Mouse (Mus musculus) liver, embryonic 18 days (tissue): ENCODE measurements around the gene Art3. TPM values are rescaled to one million over a fixed set of nuclear protein-coding genes. Genes with fewer than 3 reads are reported as not detected.

Experiments used
- polyA plus RNA-seq: library from polyadenylated mRNA; depleted of rRNA; stranded (reverse); fragments of >200 nt; gene quantifications from 2 replicates; pipeline ENCODE4 v1.2.3, GENCODE M21; 2012; rRNA removed

The Art3 gene
- 0.78 and 1.2 TPM in 2 replicates for polyA plus RNA-seq

DNA sequence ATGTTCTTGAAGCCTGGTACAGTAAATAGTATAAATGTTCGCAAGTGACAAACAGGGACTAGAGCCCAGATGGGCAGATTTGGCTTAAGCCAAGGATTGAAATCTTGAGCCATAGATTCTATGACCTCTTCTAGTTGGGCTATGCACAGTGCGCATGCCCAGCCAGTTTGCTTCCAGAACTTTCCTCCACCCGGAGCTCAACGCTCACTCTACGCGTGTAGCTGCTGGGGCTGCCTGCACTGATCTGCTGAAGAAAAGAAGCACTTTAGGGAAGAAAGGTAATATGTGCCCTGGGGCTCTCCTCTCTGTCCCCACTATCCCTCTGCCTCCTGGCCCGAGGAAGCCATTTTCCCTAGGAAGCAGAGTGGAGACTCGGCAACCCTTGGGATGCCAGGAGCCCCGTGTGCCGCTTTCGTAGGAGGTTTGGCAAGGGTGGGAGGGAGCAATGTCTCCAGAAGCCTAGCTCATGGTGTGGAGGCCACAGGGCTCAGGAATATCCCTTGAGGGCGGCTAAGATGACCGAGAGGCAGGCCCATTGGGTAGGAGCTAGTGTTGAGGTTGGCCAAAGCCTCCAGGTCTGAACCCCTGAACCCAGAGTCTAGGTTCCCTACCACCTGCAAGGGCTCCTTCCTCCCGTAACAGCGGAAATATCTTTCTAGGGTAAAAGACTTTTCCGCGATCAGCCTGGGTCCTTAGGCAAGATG is at the start of gene Art3:
TSS of gene Art3 (plus strand) at position 193 of the 704 bp plus-strand sequence.

DNA sequence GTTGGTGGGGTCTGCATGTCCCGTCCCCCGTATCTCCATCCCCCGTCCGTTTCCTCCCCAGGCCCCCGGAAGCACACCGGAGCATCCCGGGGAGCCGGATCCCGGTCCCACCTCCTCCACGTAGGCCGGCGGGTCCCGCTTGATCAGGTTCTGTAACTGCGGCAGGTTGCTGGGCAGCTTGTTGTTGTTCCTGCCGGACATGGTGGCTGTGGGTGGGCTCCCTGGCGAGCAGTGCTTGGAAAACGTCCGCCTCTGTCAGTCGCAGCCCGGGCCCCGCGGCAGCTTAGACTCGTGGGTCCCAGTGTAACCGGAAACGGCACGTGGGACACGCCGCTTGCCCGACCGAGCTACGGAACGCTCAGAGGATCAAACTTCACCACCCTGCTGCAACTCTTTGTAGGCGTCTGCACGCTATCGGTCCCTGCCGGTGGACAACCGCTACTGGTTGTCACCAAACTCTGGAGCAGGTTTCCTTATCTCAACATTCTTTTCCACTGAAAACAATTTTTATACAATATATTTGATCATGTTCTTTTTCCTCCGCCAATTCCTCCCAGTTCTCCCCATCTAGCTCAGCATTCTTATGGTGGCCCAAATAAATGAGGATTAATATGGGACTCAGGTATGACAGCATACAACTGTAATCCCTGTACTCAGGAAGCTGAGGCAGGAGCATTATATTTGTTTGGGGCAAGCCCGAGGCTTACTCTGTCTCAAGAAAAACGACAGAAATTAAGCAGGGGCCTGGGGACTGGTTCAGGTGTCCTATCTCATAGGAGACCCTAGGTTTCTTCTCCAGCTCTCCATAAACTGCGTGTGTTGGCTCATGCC is 21.7 kb upstream of the Art3 start, which contains the start of gene Sdad1:
TSS of gene Sdad1 (minus strand) at position 799 of the 831 bp plus-strand sequence.

DNA sequence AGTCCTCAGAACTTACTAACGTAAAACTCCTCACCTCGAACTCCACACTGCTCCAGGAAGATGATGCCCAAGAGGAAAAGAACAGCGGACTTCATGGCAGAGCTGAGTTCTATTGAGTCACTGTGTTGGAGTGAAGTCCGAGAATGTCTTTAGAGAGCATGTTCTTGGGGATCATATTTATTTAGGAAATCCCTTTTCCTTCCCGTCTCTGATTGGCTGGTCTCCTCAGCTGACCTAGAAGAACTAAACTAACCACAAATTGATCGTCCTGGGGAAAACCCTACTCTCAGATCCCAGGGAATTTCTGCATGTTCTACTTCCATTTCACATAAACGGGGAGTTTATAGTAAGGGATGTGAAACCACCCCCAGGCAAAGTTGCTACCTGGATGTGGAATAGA is 3.7 kb upstream of the Art3 start, which contains the start of gene Cxcl9:
TSS of gene Cxcl9 (minus strand) at position 151 of the 400 bp plus-strand sequence.

DNA sequence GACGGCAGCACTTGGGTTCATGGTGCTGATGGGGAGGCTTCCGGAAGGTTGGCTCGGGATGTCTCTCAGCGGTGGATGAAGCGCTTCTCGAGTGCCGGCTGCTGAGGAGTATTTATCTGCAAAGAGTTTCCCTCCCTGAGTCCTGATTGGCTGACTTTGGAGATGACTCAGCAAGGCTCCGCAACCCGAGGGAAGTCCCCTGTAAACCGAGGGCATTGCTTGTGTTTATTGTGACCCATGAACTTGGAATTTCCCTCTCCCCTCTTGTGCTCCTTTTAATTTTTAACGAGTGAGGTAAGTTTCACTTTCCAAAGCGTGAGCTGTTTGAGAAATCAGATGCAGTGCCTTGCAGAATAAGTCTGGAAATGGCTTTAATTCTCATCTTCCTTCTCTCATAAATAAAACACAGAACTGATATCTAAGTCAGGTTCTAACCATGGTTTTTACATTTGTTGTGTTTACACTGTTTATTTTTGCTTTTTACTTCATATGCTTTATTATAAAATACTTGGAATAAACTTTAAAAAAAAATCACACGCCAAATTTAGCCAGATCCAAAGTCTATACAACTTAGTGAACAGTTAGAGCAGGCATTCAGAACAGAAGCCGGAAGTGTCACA is 17.3 kb downstream of the Art3 start, which contains the start of gene Cxcl10:
TSS of gene Cxcl10 (minus strand) at position 96 of the 620 bp plus-strand sequence.

DNA sequence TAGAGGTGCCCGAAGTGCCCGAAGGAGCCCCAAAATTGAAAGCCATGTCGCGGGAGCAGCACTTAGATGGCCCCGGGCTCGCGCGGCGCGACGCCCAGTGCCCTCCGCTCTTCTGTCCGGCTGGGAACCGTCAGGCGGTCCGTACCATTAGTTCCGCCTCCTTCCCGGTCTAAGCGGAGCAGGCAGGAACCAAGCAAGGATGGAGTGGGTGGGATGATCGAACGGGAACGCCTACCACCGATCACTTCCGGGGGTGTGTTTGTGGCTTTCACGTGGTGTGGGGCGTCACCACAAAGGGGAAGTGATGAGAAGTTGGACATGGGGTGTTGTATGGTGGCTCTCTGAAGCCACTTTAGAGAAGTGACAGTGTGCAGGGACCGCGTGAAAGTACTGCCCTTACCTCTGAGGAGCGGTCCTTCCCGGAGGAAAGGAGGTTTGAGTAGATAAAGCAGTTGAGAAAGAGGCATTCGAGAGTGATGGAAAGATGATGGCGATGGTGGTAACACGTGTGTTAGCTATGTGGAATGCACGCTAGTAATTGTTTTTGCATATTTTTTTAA is 103.5 kb downstream of the Art3 start, which contains the start of gene Nup54:
TSS of gene Nup54 (minus strand) at position 195 of the 560 bp plus-strand sequence.

Other genes with a start within 250 kb of the Art3 start
- 15.7 and 16.0 TPM in 2 replicates for gene G3bp2, start 248.1 kb upstream of the Art3 start, polyA plus RNA-seq
- gene Uso1, start 193.9 kb upstream of the Art3 start, polyA plus RNA-seq: 19.6 and 20.2 TPM in 2 replicates
- not detected in 2 replicates for gene U90926, start 116.4 kb upstream of the Art3 start, polyA plus RNA-seq
- 0.12 and 0.30 TPM in 2 replicates for gene Ppef2, start 75.5 kb upstream of the Art3 start, polyA plus RNA-seq
- gene Naaa, start 53.7 kb upstream of the Art3 start, polyA plus RNA-seq: 6.8 TPM in 2 replicates
- 7.3 and 8.0 TPM in 2 replicates for gene Sdad1, start 21.3 kb upstream of the Art3 start, polyA plus RNA-seq
- gene Cxcl9, start 3.7 kb upstream of the Art3 start, polyA plus RNA-seq: 0.21 and 1.6 TPM in 2 replicates
- 12.1 and 17.6 TPM in 2 replicates for gene Cxcl10, start 17.1 kb downstream of the Art3 start, polyA plus RNA-seq
- gene Nup54, start 103.4 kb downstream of the Art3 start, polyA plus RNA-seq: 13.8 and 14.5 TPM in 2 replicates
- 16.8 and 17.8 TPM in 2 replicates for gene Scarb2, start 175.0 kb downstream of the Art3 start, polyA plus RNA-seq
- gene Fam47e, start 223.2 kb downstream of the Art3 start, polyA plus RNA-seq: 9.7 and 13.2 TPM in 2 replicates